Mouse (Mus musculus): ENCODE measurements around the gene Fbxo40. TPM values are rescaled to one million over a fixed set of nuclear protein-coding genes. Genes with fewer than 3 reads are reported as not detected.

The Fbxo40 gene
- polyA plus RNA-seq, 1 experiment from 2014 or later, result 0.03 TPM

DNA sequence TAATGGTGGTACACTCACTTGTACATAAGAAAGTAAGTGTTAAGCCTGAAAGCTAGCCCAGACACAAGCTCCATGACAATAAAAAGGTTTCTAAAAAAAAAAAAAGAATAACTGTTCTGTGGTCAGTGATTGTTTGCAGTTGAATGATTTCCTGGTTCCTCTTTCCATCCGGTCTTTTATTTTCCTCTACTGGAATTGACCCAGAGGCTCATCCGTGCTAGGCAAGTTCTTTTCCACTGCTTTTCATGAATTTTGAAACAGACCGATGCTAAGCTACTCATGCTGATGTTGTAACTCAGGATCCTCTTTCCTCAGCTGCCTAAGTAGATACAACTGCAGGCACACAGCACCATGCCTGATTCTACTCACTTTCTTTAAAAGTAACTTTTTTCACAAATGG, 69.9 kb downstream of the Fbxo40 start:
- peaks cover 82% of the 10 kb centered on the region for H3K36me3 ChIP-seq (ENCODE audit: control insufficient read depth, insufficient read depth)
- no peak overlapping the region for H3K4me2 ChIP-seq (replicated peaks; ENCODE audit: low read depth)
- no peak overlapping the region for H3K4me3 ChIP-seq (ENCODE audit: low read depth, low read length)
- no peaks in the 10 kb centered on the region for H3K27me3 ChIP-seq (replicated peaks; ENCODE audit: control insufficient read depth, insufficient read depth, low read length)
- H3K4me1 ChIP-seq (replicated peaks; ENCODE audit: control insufficient read depth, insufficient read depth, low read length), result no peaks in the 10 kb centered on the region
- no peak for ATAC-seq
- H3K9ac ChIP-seq (ENCODE audit: low read depth, low read length), result no peak overlapping the region
- H3K27ac ChIP-seq (ENCODE audit: low read depth, low read length), result no peak overlapping the region
- no peak for TF ChIP-seq CTCF (IDR thresholded peaks at IDR 0.05; ENCODE audit: low read depth)
- 80% methylated on average over 3 of the region's 3 CpGs for WGBS
- no peaks in the 10 kb centered on the region for H3K9me3 ChIP-seq (ENCODE audit: control insufficient read depth)

DNA sequence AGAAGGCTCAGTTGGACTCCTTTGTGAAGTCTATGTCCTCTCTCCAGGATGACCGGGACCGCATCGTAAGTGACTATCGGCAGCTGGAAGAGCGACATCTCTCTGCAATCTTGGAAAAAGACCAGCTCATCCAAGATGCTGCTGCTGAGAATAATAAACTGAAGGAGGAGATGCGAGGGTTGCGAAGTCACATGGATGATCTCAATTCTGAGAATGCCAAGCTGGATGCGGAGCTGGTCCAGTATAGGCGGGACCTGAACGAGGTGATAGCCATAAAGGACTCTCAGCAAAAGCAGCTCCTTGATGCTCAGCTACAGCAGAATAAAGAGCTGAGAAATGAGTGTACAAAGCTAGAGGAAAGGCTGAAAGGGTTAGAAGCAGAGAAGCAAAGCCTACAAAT, 71.8 kb downstream of the Fbxo40 start:
- no peak overlapping the region for H3K4me2 ChIP-seq (replicated peaks; ENCODE audit: low read depth)
- no peak overlapping the region for H3K4me3 ChIP-seq (ENCODE audit: low read depth, low read length)
- H3K36me3 ChIP-seq (ENCODE audit: control insufficient read depth, insufficient read depth), result peaks cover 80% of the 10 kb centered on the region
- H3K4me1 ChIP-seq (replicated peaks; ENCODE audit: control insufficient read depth, insufficient read depth, low read length), result no peaks in the 10 kb centered on the region
- ATAC-seq, result no peak
- no peak overlapping the region for H3K9ac ChIP-seq (ENCODE audit: low read depth, low read length)
- H3K9me3 ChIP-seq (ENCODE audit: control insufficient read depth), result no peaks in the 10 kb centered on the region
- H3K27ac ChIP-seq (ENCODE audit: low read depth, low read length), result no peak overlapping the region
- TF ChIP-seq CTCF (IDR thresholded peaks at IDR 0.05; ENCODE audit: low read depth), result no peak
- H3K27me3 ChIP-seq (replicated peaks; ENCODE audit: control insufficient read depth, insufficient read depth, low read length), result no peaks in the 10 kb centered on the region
- WGBS, result 94% methylated on average over 10 of the region's 10 CpGs

DNA sequence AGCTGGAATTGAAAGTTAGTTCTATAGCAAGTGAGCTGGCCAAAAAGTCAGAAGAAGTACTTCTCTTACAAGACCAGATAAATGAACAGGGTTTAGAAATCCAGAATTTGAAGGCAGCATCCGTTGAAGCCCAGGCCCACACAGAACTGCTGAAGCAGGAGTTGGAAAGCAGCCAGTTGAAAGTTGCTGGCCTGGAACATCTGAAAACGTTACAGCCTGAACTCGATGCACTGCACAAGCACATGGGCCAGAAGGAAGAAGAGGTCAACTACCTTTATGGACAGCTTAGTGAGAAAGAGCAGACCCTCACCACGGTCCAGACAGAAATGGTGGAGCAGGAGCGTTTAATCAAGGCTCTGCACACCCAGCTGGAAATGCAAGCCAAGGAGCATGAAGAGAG, 76.1 kb downstream of the Fbxo40 start:
- Histone ChIP-seq H3K4me3 (ENCODE audit: low read depth, low read length) (no peak overlapping the region), H3K9ac (ENCODE audit: low read depth, low read length) (no peak overlapping the region), H3K27me3 (replicated peaks; ENCODE audit: control insufficient read depth, insufficient read depth, low read length) (no peaks in the 10 kb centered on the region), H3K27ac (ENCODE audit: low read depth, low read length) (no peak overlapping the region), H3K4me2 (replicated peaks; ENCODE audit: low read depth) (no peak overlapping the region), H3K4me1 (replicated peaks; ENCODE audit: control insufficient read depth, insufficient read depth, low read length) (no peaks in the 10 kb centered on the region), H3K9me3 (ENCODE audit: control insufficient read depth) (no peaks in the 10 kb centered on the region), H3K36me3 (ENCODE audit: control insufficient read depth, insufficient read depth) (peaks cover 71% of the 10 kb centered on the region)
- no peak for TF ChIP-seq CTCF (IDR thresholded peaks at IDR 0.05; ENCODE audit: low read depth)
- ATAC-seq, result no peak
- WGBS, result 66% methylated on average over 5 of the region's 5 CpGs

Other genes starting within 250 kb of the Fbxo40 start
- 7.3 and 12.9 TPM in 2 replicates for gene Slc15a2, start 205.5 kb downstream of the Fbxo40 start, polyA plus RNA-seq (2015; fragmentation: Nextera tagmentation; extraction: Ambion mirVana)
- 7.6 and 7.8 TPM in 2 replicates for gene Iqcb1, start 162.1 kb downstream of the Fbxo40 start, polyA plus RNA-seq (2015; fragmentation: Nextera tagmentation; extraction: Ambion mirVana)
- gene Eaf2, start 115.5 kb downstream of the Fbxo40 start, polyA plus RNA-seq (2015; fragmentation: Nextera tagmentation; extraction: Ambion mirVana), result 1.0 and 1.1 TPM in 2 replicates
- 73.7 and 82.0 TPM in 2 replicates for gene Golgb1, start 115.3 kb downstream of the Fbxo40 start, polyA plus RNA-seq (2015; fragmentation: Nextera tagmentation; extraction: Ambion mirVana)
- gene Hcls1, start 55.5 kb downstream of the Fbxo40 start, polyA plus RNA-seq (2015; fragmentation: Nextera tagmentation; extraction: Ambion mirVana), result 16.1 and 18.7 TPM in 2 replicates
- 1.1 and 1.4 TPM in 2 replicates for gene Polq, start 21.3 kb upstream of the Fbxo40 start, polyA plus RNA-seq (2015; fragmentation: Nextera tagmentation; extraction: Ambion mirVana)